ENCODE assay signal across 8 mouse cellular contexts in genomic region chr2:83940931-83941361, GRCm38 (mm10). TPM values are rescaled to one million over a fixed set of nuclear protein-coding genes. Genes with fewer than 3 reads are reported as not detected.
DNase-seq lines count a peak whose midpoint lies in the region; ATAC-seq lines count a peak whose summit lies in the region.

Zswim2 (minus strand) TSS chr2:83941228.

- DNase-seq in CD4-positive, CD25-positive, alpha-beta regulatory T cell, adult 2 months (ENCODE audit: low read depth, low spot score), result peak; percentile 45
- peak; percentile 9 to 28 for DNase-seq in adrenal gland, postnatal 36 days
- DNase-seq in embryonic facial prominence, embryonic 14.5 days (ENCODE audit: low spot score), result peak; percentile 88
- peak; percentile 15 to 20 for DNase-seq in heart, postnatal 10 days
- DNase-seq in kidney, postnatal 36 days, result peak; percentile 53 to 70
- DNase-seq in testis, postnatal 14 days (ENCODE audit: low spot score), result peak; percentile 63

- H3K4me3 ChIP-seq in embryonic facial prominence, embryonic 14.5 days (ENCODE audit: low read depth, low read length), result peak within 1 kb of the TSS; percentile 29
- H3K4me3 ChIP-seq in liver, embryonic 12.5 days, result peak within 1 kb of the TSS; percentile 15
- peak within 1 kb of the TSS; percentile 28 for H3K4me3 ChIP-seq in neural tube, embryonic 14.5 days (ENCODE audit: low read depth, low read length)

- no peaks in the 10 kb centered on the region for H3K36me3 ChIP-seq in embryonic facial prominence, embryonic 14.5 days (ENCODE audit: control insufficient read depth, insufficient read depth, low read length)
- H3K36me3 ChIP-seq in liver, embryonic 12.5 days, result no peaks in the 10 kb centered on the region
- no peaks in the 10 kb centered on the region for H3K36me3 ChIP-seq in neural tube, embryonic 14.5 days (ENCODE audit: control insufficient read depth, insufficient read depth, low read length)

- WGBS in embryonic facial prominence, embryonic 14.5 days, result under 1% methylated on average over 20 of the region's 20 CpGs
- WGBS in liver, embryonic 12.5 days (ENCODE audit: insufficient replicate concordance), result under 1% methylated on average over 20 of the region's 20 CpGs
- 1% methylated on average over 20 of the region's 20 CpGs for WGBS in neural tube, embryonic 14.5 days

- H3K27ac ChIP-seq in embryonic facial prominence, embryonic 14.5 days (replicated peaks; ENCODE audit: low read depth, low read length), result no peak within 1 kb of the TSS
- no peak within 1 kb of the TSS for H3K27ac ChIP-seq in liver, embryonic 12.5 days
- peak within 1 kb of the TSS; percentile 44; the same call in 1 of the 2 replicates for H3K27ac ChIP-seq in neural tube, embryonic 14.5 days (ENCODE audit: low read depth, low read length)

- no peaks in the 10 kb centered on the region for H3K9me3 ChIP-seq in embryonic facial prominence, embryonic 14.5 days (ENCODE audit: control insufficient read depth, low read length)
- H3K9me3 ChIP-seq in liver, embryonic 12.5 days (replicated peaks), result no peaks in the 10 kb centered on the region
- no peaks in the 10 kb centered on the region for H3K9me3 ChIP-seq in neural tube, embryonic 14.5 days (ENCODE audit: control insufficient read depth, low read length)

- intact Hi-C loops in heart, postnatal 10 days (cut with DNase I), result no loop called here

- no peaks in the 10 kb centered on the region; the same call in 1 of the 2 replicates for H3K27me3 ChIP-seq in embryonic facial prominence, embryonic 14.5 days (replicated peaks; ENCODE audit: control insufficient read depth, insufficient read depth, low read length)
- H3K27me3 ChIP-seq in liver, embryonic 12.5 days (replicated peaks), result 0 out of 2 replicates have a peak, but pooled peaks cover 4% of the 10 kb centered on the region
- H3K27me3 ChIP-seq in neural tube, embryonic 14.5 days (ENCODE audit: control insufficient read depth, insufficient read depth, low read length), result no peaks in the 10 kb centered on the region

- H3K4me2 ChIP-seq in embryonic facial prominence, embryonic 14.5 days (ENCODE audit: low read depth, low read length), result peak within 1 kb of the TSS; percentile 58
- peak within 1 kb of the TSS; percentile 50 for H3K4me2 ChIP-seq in liver, embryonic 12.5 days
- peak within 1 kb of the TSS; percentile 54 for H3K4me2 ChIP-seq in neural tube, embryonic 14.5 days (ENCODE audit: low read depth, low read length)

- no peaks in the 10 kb centered on the region for H3K4me1 ChIP-seq in embryonic facial prominence, embryonic 14.5 days (ENCODE audit: control insufficient read depth, insufficient read depth, low read length)
- H3K4me1 ChIP-seq in liver, embryonic 12.5 days, result peaks cover 5% of the 10 kb centered on the region; the same call in 1 of the 2 replicates
- H3K4me1 ChIP-seq in neural tube, embryonic 14.5 days (ENCODE audit: control insufficient read depth, insufficient read depth, low read length), result no peaks in the 10 kb centered on the region

- H3K9ac ChIP-seq in embryonic facial prominence, embryonic 14.5 days (ENCODE audit: low read depth, low read length), result peak within 1 kb of the TSS; percentile 49; the same call in 1 of the 2 replicates
- no peak within 1 kb of the TSS for H3K9ac ChIP-seq in liver, embryonic 12.5 days
- no peak within 1 kb of the TSS for H3K9ac ChIP-seq in neural tube, embryonic 14.5 days (replicated peaks; ENCODE audit: low read depth, low read length)

- peak; percentile 95 for ATAC-seq in embryonic facial prominence, embryonic 14.5 days (ENCODE audit: low read depth)
- peak; percentile 40 for ATAC-seq in liver, embryonic 12.5 days
- ATAC-seq in neural tube, embryonic 14.5 days (ENCODE audit: low read depth), result peak; percentile 100

RNA-seq across cellular contexts. Expression of gene Zswim2, which starts in this region (rescaled TPM):
- not detected for total RNA-seq in adrenal gland, postnatal 36 days (2021)
- 0.53 TPM in 1 of 2 replicates, not detected in the other for polyA plus RNA-seq in embryonic facial prominence, embryonic 14.5 days (2014; fragmentation: Nextera tagmentation; extraction: Ambion mirVana)
- not detected for total RNA-seq in heart, postnatal 10 days (2021)
- not detected in 2 replicates for polyA plus RNA-seq in liver, embryonic 12.5 days (2016; fragmentation: Nextera tagmentation; extraction: Ambion mirVana)
- polyA plus RNA-seq in neural tube, embryonic 14.5 days (2014; fragmentation: Nextera tagmentation; extraction: Ambion mirVana), result not detected in 2 replicates

Comparison
In these comparisons a context has a peak if more than half of its experiments do, and no peak if none do; other contexts are left out.
1. Peak in DNase-seq in adrenal gland, postnatal 36 days; RNA of the gene not detected or under 1 TPM.
2. Peak in DNase-seq, ATAC-seq, H3K4me3 ChIP-seq, H3K9ac ChIP-seq and H3K4me2 ChIP-seq in embryonic facial prominence, embryonic 14.5 days; RNA of the gene not detected or under 1 TPM.
3. Peak in DNase-seq in heart, postnatal 10 days; RNA of the gene not detected or under 1 TPM.
4. Peak in ATAC-seq, H3K4me3 ChIP-seq and H3K4me2 ChIP-seq in liver, embryonic 12.5 days; RNA of the gene not detected or under 1 TPM.
5. Peak in ATAC-seq, H3K4me3 ChIP-seq, H3K27ac ChIP-seq and H3K4me2 ChIP-seq in neural tube, embryonic 14.5 days; RNA of the gene not detected or under 1 TPM.
6. DNase-seq: peak in every context shown above with its lines; median percentile 88 in embryonic facial prominence, embryonic 14.5 days; 63 in testis, postnatal 14 days; 62 in kidney, postnatal 36 days; 45 in CD4-positive, CD25-positive, alpha-beta regulatory T cell, adult 2 months; 18 in adrenal gland, postnatal 36 days; 18 in heart, postnatal 10 days.
7. ATAC-seq: peak in every context shown above with its lines; median percentile 100 in neural tube, embryonic 14.5 days; 95 in embryonic facial prominence, embryonic 14.5 days; 40 in liver, embryonic 12.5 days.